Mouse (Mus musculus) spleen, postnatal 36 days (tissue): ENCODE measurements around the gene Stxbp1.

Experiments used
- DNase-seq, 2 experiments: peaks; one replicate each; pipeline ENCODE4 v3.0.0; 2022; ENCODE audit warnings: low spot score in 2 of 2, mixed read lengths in 1 of 2

Gene Stxbp1

DNA sequence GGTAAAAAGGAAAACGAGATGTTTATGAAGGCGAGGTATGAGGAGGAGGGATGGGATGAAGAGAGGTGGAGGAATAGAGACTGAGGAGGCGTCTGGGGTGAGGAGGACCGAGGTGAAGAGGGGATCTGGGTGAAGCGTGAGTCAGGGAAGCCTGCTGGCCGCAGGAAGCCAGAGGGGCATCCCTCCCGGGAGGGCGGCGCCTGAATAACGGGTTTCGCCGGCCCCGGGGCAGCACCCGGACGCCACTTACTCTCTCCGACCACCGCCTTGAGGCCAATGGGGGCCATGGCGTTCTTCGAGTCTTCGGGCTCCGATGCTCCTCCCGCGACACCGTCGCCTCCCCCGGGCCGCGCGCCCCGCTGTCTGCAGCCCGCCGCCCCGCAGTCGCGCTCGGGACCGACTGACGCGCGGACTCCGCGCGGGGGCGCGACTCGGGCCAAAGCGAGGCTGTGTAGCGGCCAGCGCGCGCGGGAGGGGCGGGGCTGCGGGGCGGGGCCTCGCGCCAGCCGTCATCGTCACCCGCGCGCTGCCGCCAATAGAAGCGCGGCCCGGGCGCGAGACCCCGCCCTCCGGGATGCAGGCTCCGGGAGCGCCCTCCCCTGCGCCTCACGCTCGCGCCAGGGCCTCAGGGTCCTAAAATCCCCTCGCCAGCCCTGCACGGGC, at the start of gene Stxbp1:
Gene Stxbp1 (minus strand): TSS at position 441 of the 663 bp plus-strand sequence.
- peak; percentile 88 to 90 for DNase-seq

GRCm38 (mm10) chr2:32896507-32897147, 49.6 kb upstream of the Stxbp1 start:
- DNase-seq: no peak

GRCm38 (mm10) chr2:32895606-32896106, 48.6 kb upstream of the Stxbp1 start:
- DNase-seq: no peak

- peak; percentile 57 to 61 for DNase-seq
Measured at GRCm38 (mm10) chr2:32894097-32894496, 47.1 kb upstream of the Stxbp1 start.

- no peak for DNase-seq
Measured at GRCm38 (mm10) chr2:32892490-32892889, 45.4 kb upstream of the Stxbp1 start.

DNA sequence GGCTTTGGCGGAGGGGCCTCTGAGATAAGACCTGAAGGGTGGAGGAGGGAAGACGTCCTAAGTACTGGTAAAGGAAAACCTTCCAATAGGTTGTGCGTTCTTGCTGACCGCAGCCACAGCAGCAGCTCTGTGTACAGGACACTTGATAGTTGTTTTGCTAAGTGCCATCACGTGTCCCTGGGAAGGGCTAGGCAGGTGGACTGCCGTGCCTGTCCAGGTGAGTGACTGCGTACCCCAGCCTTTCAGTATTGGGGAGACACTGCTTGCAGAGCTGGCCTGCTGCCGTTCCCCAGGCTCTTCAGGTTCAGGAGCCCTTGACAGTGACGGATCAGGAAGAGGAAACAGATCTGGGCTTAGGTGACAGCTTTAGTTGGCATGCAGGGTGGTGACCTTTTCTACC, 44.2 kb upstream of the Stxbp1 start:
- no peak for DNase-seq

GRCm38 (mm10) chr2:32890280-32890679, 43.2 kb upstream of the Stxbp1 start:
- DNase-seq: no peak

GRCm38 (mm10) chr2:32888551-32888950, 41.5 kb upstream of the Stxbp1 start:
- no peak for DNase-seq

- no peak for DNase-seq
Measured at GRCm38 (mm10) chr2:32888029-32888428, 41.0 kb upstream of the Stxbp1 start.

DNA sequence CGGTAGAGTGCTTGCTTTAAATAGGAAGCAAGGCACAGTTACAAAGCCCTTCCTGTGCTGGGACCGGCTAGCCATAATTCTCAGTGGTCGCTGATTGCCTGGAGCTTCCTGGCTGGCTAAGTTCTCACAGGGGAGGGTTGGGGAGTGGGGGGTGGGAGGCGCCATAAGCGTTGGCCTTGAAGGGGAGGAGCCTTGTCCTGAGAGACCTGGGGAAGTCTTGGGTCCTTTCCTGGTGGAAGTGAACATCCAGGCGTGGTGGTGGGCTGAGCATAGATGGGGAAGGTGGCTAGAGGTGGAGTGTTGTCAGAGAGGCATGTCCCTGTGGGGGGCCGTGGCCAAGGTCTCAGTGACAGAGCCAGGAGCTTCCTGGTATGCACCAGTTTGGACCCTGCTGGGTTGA, 37.7 kb upstream of the Stxbp1 start:
- DNase-seq: no peak

DNA sequence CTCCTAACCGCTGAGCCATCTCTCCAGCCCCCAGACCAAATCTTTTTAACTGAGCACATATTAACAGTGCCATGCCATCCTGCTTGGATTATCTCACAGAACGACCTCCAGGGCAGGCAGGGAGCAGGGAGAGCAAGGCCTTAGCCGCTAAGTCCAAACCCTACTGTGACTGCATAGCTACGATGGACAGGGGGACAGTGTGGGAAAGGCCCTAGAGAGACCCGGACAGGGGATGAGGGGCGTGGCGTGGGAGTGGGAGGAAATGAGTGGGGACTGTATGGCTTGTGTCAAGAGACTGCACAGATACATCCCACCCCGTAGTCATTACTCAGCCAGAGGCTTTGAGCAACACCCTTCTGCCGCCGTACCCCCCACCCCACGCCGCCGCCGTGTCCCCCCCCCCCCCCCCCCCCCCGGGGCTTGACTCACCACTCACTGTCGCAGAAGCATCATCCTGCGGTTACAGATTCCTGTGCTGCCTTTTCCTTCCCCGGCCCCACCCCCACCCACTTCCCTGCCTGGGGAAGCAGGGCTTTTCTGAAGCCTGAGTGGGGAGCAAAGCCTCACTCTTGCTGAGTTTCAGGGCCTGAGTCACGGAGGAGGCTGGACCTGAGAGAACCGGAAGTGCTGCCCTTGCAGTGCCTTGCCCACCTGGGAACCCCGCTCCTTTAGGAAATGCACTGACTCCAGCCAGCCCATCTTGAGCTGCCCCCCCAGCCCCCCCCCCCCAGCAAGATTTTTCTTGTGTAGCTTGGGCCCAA, 35.4 kb upstream of the Stxbp1 start:
- DNase-seq: no peak

- peak; percentile 57 to 65 for DNase-seq
Measured at GRCm38 (mm10) chr2:32881723-32882122, 34.7 kb upstream of the Stxbp1 start.

DNA sequence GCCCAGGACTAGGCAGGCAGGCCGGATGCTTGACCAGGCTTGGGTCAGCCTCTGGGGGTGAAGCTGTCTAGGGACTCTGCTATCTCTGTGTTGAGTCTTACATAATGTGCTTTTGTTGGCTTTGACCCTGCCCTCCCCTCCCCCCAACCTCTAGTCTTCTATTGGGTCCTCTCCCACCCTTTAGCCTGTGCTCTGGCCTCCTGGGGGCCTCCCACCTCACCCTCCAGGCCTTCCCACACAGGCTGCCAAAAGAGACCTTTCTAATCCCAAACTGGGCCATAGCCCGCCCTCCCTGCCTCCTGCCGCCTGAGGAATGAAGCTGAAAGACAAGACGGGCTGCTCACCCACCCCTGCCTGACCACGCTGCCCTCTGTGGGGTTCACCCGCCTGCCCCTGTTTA, 34.0 kb upstream of the Stxbp1 start:
- DNase-seq: no peak

DNA sequence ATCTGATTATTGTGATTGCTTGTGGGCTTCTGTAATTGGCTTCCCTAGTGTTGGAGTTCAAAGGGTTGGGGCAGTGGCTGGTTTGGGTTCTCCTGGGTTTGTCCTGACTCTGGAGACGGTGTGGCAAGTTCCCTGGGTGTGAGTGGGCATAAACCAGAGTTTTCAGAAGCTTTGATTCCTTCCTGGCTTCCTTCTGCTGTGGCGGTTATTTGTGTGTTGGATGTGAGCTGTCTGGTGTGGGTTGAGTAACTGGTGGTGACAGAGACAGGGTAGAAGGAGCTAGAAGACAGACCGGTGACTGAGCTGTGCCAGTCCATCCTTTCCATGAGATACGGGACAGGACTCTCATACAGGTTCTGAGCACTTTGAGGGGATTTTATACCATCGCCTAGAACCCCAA, 32.5 kb upstream of the Stxbp1 start:
- no peak for DNase-seq

DNA sequence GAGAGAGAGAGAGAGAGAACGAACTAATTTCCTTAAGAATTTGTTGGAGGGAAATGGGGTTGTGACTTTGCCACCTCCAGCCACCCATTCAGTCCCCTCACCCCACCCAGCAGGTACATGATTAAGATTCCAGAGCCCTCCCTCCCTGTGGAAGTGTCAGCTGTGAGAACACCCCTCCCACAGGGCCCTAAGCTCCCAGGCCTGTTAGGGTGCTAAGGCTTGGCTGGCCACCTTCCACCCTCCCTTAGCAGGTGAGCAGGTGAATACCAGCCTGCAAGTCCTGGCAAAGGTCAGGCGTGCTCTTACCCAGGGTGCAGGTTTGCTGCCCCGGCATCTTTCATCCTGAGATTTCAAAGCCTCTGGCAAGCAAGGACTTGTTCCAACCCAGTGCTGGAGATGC, 31.4 kb upstream of the Stxbp1 start:
- DNase-seq: no peak

GRCm38 (mm10) chr2:32877761-32878393, 30.8 kb upstream of the Stxbp1 start:
- DNase-seq: no peak

- no peak for DNase-seq
Measured at GRCm38 (mm10) chr2:32877303-32877702, 30.3 kb upstream of the Stxbp1 start.

DNA sequence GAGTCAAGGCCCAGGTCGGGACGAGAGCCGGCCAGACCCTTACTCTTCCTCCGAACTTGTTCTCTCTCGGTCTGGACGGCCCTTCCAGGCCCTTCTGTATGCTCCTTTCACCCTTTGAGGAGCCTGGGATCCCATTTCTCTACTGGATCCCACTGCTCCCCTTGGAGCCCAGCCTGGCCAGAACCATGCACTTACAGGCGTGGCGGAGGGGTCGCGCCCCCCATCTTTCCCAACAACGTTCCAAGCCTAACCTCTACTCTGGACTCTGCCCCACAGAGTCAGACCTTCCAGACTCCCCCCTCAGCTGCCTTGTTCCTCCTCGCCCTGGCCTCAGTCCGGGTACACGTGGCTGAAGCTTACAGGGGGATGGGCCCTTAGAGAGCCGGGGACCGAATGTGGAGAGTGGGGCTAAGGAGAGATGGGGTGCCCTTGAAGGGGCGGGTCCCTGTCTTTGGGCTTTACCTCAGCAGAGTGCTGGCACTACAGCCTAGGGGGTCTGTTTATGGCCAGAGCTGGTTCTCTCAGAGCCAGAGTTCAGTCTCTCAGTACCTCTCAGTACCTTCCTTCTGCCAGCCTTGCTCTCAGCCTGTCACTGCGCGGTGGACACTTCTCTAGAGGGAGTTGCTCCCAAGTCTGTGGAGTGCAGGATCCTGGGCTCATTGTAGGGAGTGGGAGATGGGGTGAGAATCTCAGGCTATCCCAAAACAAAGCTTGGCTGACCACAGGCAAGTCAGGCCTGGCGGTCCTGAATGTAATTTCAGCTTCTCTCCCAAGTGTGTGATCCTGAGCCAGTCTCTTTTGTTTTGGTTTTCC, 29.7 kb upstream of the Stxbp1 start:
- DNase-seq: no peak

GRCm38 (mm10) chr2:32875675-32876489, 28.8 kb upstream of the Stxbp1 start, which contains the start of gene Fam129b:
Fam129b (plus strand) TSS chr2:32876114.
- DNase-seq: peak; percentile 73 to 77

DNA sequence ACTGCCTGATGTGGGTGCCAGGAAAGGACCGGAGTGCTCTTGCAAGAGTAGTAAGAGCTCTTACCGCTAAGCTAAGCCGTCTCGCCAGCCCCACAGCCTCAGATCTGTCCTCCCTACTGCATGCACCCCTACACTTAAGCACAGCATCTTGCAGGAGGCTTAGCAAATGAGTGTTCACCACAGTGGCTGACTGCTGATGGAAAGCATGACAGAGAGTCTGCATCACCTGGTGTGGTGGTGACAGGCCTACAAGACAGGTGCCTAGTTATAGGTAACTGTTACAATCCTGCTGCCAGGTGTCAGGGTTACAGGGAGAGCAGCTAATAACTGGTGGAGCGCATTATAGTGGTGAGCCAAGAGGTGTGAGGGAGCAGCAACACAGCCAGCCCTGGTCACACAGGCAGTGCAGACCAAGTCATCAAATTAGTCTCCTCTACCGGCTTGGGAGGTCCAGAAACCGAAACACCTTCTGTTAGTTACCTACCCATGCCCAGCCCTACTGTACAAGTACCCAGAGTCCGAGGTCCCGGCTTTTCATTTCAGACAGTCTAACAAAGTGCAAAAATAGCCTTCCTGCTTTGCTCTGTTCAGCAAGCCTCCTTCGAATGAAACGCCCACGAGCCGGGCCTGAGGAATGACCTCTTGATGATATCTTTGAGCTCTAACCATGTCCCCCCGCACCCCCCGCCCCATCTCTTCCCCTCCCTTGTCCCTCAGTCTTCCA, 28.1 kb upstream of the Stxbp1 start:
- DNase-seq: no peak
